Mouse (Mus musculus) liver, postnatal 0 days (tissue): ENCODE measurements at regions not wholly inside any gene's neighbourhood (a gene's known extent, or its start where the extent isn't known, plus 50 kb on each side); places are given as distances from the start of the nearest gene placed in this dataset.

Source experiments
- CTCF ChIP-seq: sonication (generic); IDR thresholded peaks from 2 replicates; pipeline ENCODE4 v1.5.1; 2016; ENCODE audit warnings: antibody characterized with exemption, low read depth
- EP300 ChIP-seq: IDR thresholded peaks from 2 replicates; pipeline ENCODE4 v1.6.1; 2016; ENCODE audit warnings: antibody characterized with exemption, low read depth, mild to moderate bottlenecking

DNA sequence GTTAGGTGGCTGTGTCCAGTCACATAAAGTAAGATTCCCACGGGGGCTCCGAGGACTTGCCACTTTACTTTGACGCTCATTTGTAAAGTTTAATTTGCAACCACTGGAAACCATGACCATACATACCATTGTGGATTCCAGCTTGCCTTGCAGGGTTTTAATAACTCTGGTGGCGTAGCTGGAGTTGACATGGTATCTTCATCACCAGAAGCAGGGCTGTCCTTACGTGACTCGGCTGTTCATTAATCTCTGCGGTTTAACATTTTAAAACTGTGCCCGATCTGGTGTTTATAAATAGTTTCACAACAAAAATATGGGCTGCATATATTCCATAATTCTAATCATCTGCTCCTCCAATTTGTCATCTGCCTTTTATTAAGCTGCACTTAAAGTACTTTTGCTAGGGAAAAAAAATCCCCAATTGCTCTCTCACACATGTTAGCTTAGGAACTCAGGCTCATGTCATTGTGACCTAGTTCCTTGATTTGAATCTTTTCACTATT lies 159.1 kb downstream of the Ndfip2 start:
- TF ChIP-seq CTCF (no peak), EP300 (no peak)
